Mouse (Mus musculus): ENCODE measurements around the gene Sel1l.

DNA sequence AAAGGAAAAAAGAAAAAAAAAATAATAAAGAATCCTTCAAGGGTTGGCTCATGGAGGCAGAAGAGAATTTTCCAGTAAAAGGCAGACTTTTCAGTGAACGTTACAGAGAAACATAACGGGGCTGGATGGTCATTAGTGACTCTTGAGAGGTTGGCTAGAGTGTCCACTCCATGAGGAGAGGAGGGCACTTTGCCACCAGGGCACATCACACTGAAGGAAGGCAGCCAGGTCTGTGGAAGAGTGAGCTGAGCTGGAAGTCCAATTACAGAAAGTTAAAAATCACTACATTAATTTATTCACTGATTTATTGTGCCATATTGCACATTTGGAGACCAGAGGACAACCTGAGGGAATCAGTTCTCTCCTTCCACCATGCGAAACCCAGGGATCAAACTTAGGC is 89.1 kb downstream of the Sel1l start:
- TF ChIP-seq CTCF (IDR thresholded peaks at IDR 0.05; ENCODE audit: low read depth) (no peak), EP300 (optimal IDR thresholded peaks at IDR 0.05) (no peak)
